35 mouse cellular contexts compared by ENCODE assay signal in the genomic region with DNA sequence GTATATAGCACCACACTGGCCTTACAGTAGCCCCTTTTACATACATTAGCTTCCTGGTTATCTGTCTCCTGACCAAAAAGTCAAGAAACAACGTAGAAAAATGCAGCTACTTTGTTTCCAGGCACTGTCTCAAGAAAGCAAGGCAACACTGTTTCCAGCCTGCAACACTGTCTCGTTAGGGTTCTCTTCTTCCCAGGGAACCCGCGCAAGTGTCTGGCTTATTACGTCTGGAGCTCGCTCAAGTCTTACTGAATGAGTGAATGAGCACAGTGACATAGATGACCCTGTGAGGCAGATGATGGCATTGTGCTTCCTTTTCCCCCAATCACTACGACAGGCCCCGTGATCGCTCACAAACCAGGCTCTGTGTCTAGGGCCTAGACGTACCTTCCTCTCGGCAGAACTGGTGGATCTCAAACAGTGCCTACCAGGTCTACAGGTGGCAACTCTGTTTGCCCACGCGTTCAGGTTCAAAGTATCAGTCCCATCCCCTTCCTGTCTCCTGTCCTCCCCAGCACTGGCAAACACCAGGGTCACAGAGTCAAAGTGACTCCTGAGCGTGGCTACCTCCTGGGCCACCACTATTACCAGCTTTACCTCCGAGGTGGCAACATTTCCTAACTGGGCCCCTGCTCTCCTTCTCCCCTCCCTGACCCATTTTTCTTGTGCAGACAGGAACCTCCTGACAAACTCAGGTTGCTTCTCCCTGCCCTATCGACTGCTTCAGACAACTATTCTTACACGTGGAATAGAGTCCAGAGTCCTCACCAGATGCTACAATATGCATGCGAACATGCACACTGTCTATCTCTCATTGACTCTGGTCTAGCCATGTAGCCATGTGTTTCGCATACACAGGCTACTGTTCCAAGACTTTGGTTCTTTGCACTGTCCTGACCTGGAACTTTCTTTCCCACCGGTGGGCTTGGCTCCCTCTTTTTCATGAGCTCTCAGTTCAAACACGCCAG. TPM values are rescaled to one million over a fixed set of nuclear protein-coding genes. Genes with fewer than 3 reads are reported as not detected.
A peak's percentile ranks its signal among the peaks of the same experiment; 100 is the strongest.
DNase-seq lines count a peak whose midpoint lies in the region; ATAC-seq and TF ChIP-seq lines count a peak whose summit lies in the region.
"Had no signal": no experiment of that assay in that cellular context is flagged by ENCODE, and none has a peak within 500 bp of the region (broad histone marks: within the 10 kb centered on the region; RNA-seq: fewer than 3 reads in every experiment).

No protein-coding gene starts in this region.

- H3K79me2 ChIP-seq in liver, adult 2 months (ENCODE audit: control insufficient read depth, insufficient read depth, low read length): no peaks in the 10 kb centered on the region

- WGBS in liver, adult 2 months: 42% methylated on average over 21 of the region's 21 CpGs
- WGBS in intestine, postnatal 0 days: 67% methylated on average over 21 of the region's 21 CpGs
- 75% methylated on average over 21 of the region's 21 CpGs for WGBS in liver, embryonic 16.5 days (ENCODE audit: insufficient replicate concordance)

- H3K4me2 ChIP-seq in intestine, postnatal 0 days (replicated peaks; ENCODE audit: low read depth): no peak overlapping the region
- H3K4me2 ChIP-seq in liver, embryonic 16.5 days (ENCODE audit: low read depth, low read length): no peak overlapping the region
- H3K4me2 ChIP-seq: embryonic facial prominence, embryonic 15.5 days; forebrain, embryonic 12.5 days; heart, embryonic 11.5 days; hindbrain, embryonic 14.5 days; limb, embryonic 13.5 days; midbrain, embryonic 15.5 days; neural tube, embryonic 15.5 days had no signal

- peaks cover 18% of the 10 kb centered on the region for H3K4me1 ChIP-seq in liver, adult 2 months (ENCODE audit: control insufficient read depth, insufficient read depth, low read length)
- H3K4me1 ChIP-seq in intestine, postnatal 0 days (replicated peaks; ENCODE audit: control insufficient read depth, insufficient read depth, low read length): 0 out of 2 replicates have a peak, but pooled peaks cover 7% of the 10 kb centered on the region
- peaks cover 30% of the 10 kb centered on the region for H3K4me1 ChIP-seq in liver, embryonic 16.5 days (ENCODE audit: control insufficient read depth, low read depth, low read length)

- no peak for TF ChIP-seq POLR2A in liver, adult 2 months (IDR thresholded peaks at IDR 0.05; ENCODE audit: extremely low read depth, insufficient read depth, low read length)

- no peaks in the 10 kb centered on the region for H3K9me3 ChIP-seq in intestine, postnatal 0 days (ENCODE audit: control insufficient read depth)
- H3K9me3 ChIP-seq in liver, embryonic 16.5 days (replicated peaks; ENCODE audit: control insufficient read depth, low read length): no peaks in the 10 kb centered on the region
- H3K9me3 ChIP-seq: embryonic facial prominence, embryonic 10.5 days; embryonic facial prominence, embryonic 15.5 days; forebrain, embryonic 12.5 days; limb, embryonic 13.5 days; midbrain, embryonic 10.5 days; midbrain, embryonic 15.5 days; neural tube, embryonic 15.5 days had no signal

- no peaks in the 10 kb centered on the region for H3K36me3 ChIP-seq in liver, adult 2 months (ENCODE audit: control insufficient read depth, insufficient read depth, low read length)
- no peaks in the 10 kb centered on the region for H3K36me3 ChIP-seq in intestine, postnatal 0 days (ENCODE audit: control insufficient read depth, insufficient read depth)
- no peaks in the 10 kb centered on the region for H3K36me3 ChIP-seq in liver, embryonic 16.5 days (ENCODE audit: control insufficient read depth, insufficient read depth)
- H3K36me3 ChIP-seq: embryonic facial prominence, embryonic 10.5 days; embryonic facial prominence, embryonic 15.5 days; forebrain, embryonic 12.5 days; limb, embryonic 13.5 days; midbrain, embryonic 10.5 days; midbrain, embryonic 15.5 days; neural tube, embryonic 15.5 days had no signal

- H3K4me3 ChIP-seq in liver, adult 2 months (ENCODE audit: insufficient read depth, low read depth, low read length): no peak overlapping the region
- H3K4me3 ChIP-seq in intestine, postnatal 0 days (ENCODE audit: low read depth, low read length): no peak overlapping the region
- H3K4me3 ChIP-seq in liver, embryonic 16.5 days (ENCODE audit: low read depth, low read length): no peak overlapping the region
- H3K4me3 ChIP-seq: embryonic facial prominence, embryonic 10.5 days; embryonic facial prominence, embryonic 15.5 days; forebrain, embryonic 12.5 days; limb, embryonic 13.5 days; midbrain, embryonic 10.5 days; midbrain, embryonic 15.5 days; neural tube, embryonic 15.5 days had no signal

- H3K9ac ChIP-seq in liver, adult 2 months (ENCODE audit: low read depth, low read length): peak overlapping the region; percentile 11
- H3K9ac ChIP-seq in intestine, postnatal 0 days (ENCODE audit: low read depth, low read length): no peak overlapping the region
- no peak overlapping the region for H3K9ac ChIP-seq in liver, embryonic 16.5 days (ENCODE audit: low read depth, low read length)
- H3K9ac ChIP-seq: embryonic facial prominence, embryonic 15.5 days; forebrain, embryonic 12.5 days; hindbrain, embryonic 14.5 days; limb, embryonic 13.5 days; midbrain, embryonic 15.5 days; neural tube, embryonic 15.5 days had no signal

- peak; percentile 93 for DNase-seq in liver, adult 2 months (ENCODE audit: extremely low read depth, low read depth, low spot score)
- no peak for DNase-seq in liver
- DNase-seq in yolk sac, embryonic 10.5 days (ENCODE audit: low spot score): peak; percentile 29
- no peak for DNase-seq in layer of hippocampus, adult 11-12 months (ENCODE audit: low spot score)
- DNase-seq in MN1 (ENCODE audit: low spot score): no peak
- DNase-seq: cerebellum, adult 8-10 months; cerebellum, postnatal 25 days; gastrocnemius, postnatal 14 days; kidney, adult 2 months; kidney, postnatal 36 days; lung, adult 2 months; right cerebral cortex, adult 18-20 months; thymus, adult 2 months; thymus, postnatal 36 days had no signal

- no peaks in the 10 kb centered on the region for H3K27me3 ChIP-seq in liver, adult 2 months (ENCODE audit: control insufficient read depth, insufficient read depth, low read length)
- H3K27me3 ChIP-seq in intestine, postnatal 0 days (replicated peaks; ENCODE audit: control insufficient read depth, insufficient read depth, low read length): no peaks in the 10 kb centered on the region
- no peaks in the 10 kb centered on the region for H3K27me3 ChIP-seq in liver, embryonic 16.5 days (ENCODE audit: control insufficient read depth, insufficient read depth, low read depth, low read length)
- H3K27me3 ChIP-seq: embryonic facial prominence, embryonic 15.5 days; forebrain, embryonic 12.5 days; limb, embryonic 13.5 days; midbrain, embryonic 15.5 days; neural tube, embryonic 15.5 days had no signal

- H3K27ac ChIP-seq in liver, adult 2 months (replicated peaks; ENCODE audit: insufficient read depth, low read depth, low read length): peak overlapping the region; percentile 92
- H3K27ac ChIP-seq in intestine, postnatal 0 days (ENCODE audit: low read depth, low read length): peak overlapping the region; percentile 94
- H3K27ac ChIP-seq in liver, embryonic 16.5 days (ENCODE audit: low read length): peak overlapping the region; percentile 59
- H3K27ac ChIP-seq: embryonic facial prominence, embryonic 10.5 days; embryonic facial prominence, embryonic 15.5 days; forebrain, embryonic 12.5 days; hindbrain, embryonic 14.5 days; limb, embryonic 13.5 days; midbrain, embryonic 15.5 days; neural tube, embryonic 15.5 days had no signal

- TF ChIP-seq CTCF in liver, adult 2 months (IDR thresholded peaks at IDR 0.05; ENCODE audit: low read depth, low read length): no peak
- no peak for TF ChIP-seq CTCF in intestine, postnatal 0 days (IDR thresholded peaks at IDR 0.05; ENCODE audit: low read depth)

- peak; percentile 64 for ATAC-seq in intestine, postnatal 0 days
- peak; percentile 27; the same call in 1 of the 2 replicates for ATAC-seq in liver, embryonic 16.5 days (ENCODE audit: low read depth)
- ATAC-seq: midbrain, embryonic 15.5 days had no signal

RNA-seq across cellular contexts. Expression of a gene that starts 8.4 kb away (rescaled TPM):
- 0.67 TPM in 1 of 2 replicates, not detected in the other for total RNA-seq in liver, adult 2 months (2014; rRNA removed)
- polyA plus RNA-seq in liver, adult 2 months (2012; rRNA removed): 0.16 and 0.49 TPM in 2 replicates
- polyA plus RNA-seq in intestine, postnatal 0 days (2015; fragmentation: Nextera tagmentation; extraction: Ambion mirVana): 92.5 and 139 TPM in 2 replicates
- polyA plus RNA-seq in liver, embryonic 16.5 days (2015; fragmentation: Nextera tagmentation; extraction: Ambion mirVana): 0.16 and 0.96 TPM in 2 replicates
- total RNA-seq: adrenal gland, adult 18-20 months; adrenal gland, postnatal 4 days; gastrocnemius, postnatal 14 days; granulocyte monocyte progenitor cell, adult 5-6 weeks; layer of hippocampus, adult 8-10 months; layer of hippocampus, postnatal 25 days; left cerebral cortex, adult 8-10 months; left cerebral cortex, postnatal 36 days; megakaryocyte progenitor cell, adult 5-6 weeks had no signal
- polyA plus RNA-seq: embryonic facial prominence, embryonic 15.5 days; forebrain, embryonic 12.5 days; heart, embryonic 11.5 days; hindbrain, embryonic 14.5 days; kidney, adult 2 months; kidney, embryonic 16.5 days; lung, adult 2 months; midbrain, embryonic 10.5 days; neural tube, embryonic 15.5 days; spleen, adult 2 months; thymus, adult 2 months had no signal

RNA-seq across cellular contexts. Expression of a gene that starts 27.4 kb away (rescaled TPM):
- total RNA-seq in liver, adult 2 months (2014; rRNA removed): under 0.01 TPM in 1 of 2 replicates, not detected in the other
- 0.04 TPM in 1 of 2 replicates, not detected in the other for polyA plus RNA-seq in liver, adult 2 months (2012; rRNA removed)
- polyA plus RNA-seq in intestine, postnatal 0 days (2015; fragmentation: Nextera tagmentation; extraction: Ambion mirVana): 0.50 and 0.66 TPM in 2 replicates
- polyA plus RNA-seq in liver, embryonic 16.5 days (2015; fragmentation: Nextera tagmentation; extraction: Ambion mirVana): 0.09 and 0.14 TPM in 2 replicates
- total RNA-seq: granulocyte monocyte progenitor cell, adult 5-6 weeks had no signal

RNA-seq across cellular contexts. Expression of a gene that starts 48.5 kb away (rescaled TPM):
- 17.9 and 20.1 TPM in 2 replicates for total RNA-seq in liver, adult 2 months (2014; rRNA removed)
- 2.5 and 4.6 TPM in 2 replicates for polyA plus RNA-seq in liver, adult 2 months (2012; rRNA removed)
- polyA plus RNA-seq in intestine, postnatal 0 days (2015; fragmentation: Nextera tagmentation; extraction: Ambion mirVana): 52.4 and 60.1 TPM in 2 replicates
- polyA plus RNA-seq in liver, embryonic 16.5 days (2015; fragmentation: Nextera tagmentation; extraction: Ambion mirVana): 34.8 and 40.6 TPM in 2 replicates

RNA-seq across cellular contexts. Expression of a gene that starts 54.6 kb away (rescaled TPM):
- total RNA-seq in liver, adult 2 months (2014; rRNA removed): 28.0 and 30.0 TPM in 2 replicates
- polyA plus RNA-seq in liver, adult 2 months (2012; rRNA removed): 47.6 and 56.5 TPM in 2 replicates
- polyA plus RNA-seq in intestine, postnatal 0 days (2015; fragmentation: Nextera tagmentation; extraction: Ambion mirVana): 18.0 and 19.6 TPM in 2 replicates
- 2.9 and 3.5 TPM in 2 replicates for polyA plus RNA-seq in liver, embryonic 16.5 days (2015; fragmentation: Nextera tagmentation; extraction: Ambion mirVana)

Comparison
In these comparisons a context has a peak if more than half of its experiments do, and no peak if none do; other contexts are left out.
1. DNase-seq: peak in liver, adult 2 months (single experiment) and yolk sac, embryonic 10.5 days (single experiment); none in liver (single experiment), layer of hippocampus, adult 11-12 months (single experiment) and MN1 (single experiment).
2. RNA of a gene that starts 8.4 kb away (polyA plus RNA-seq): 92.5 to 139 TPM in intestine, postnatal 0 days; 0.16 to 0.96 TPM in liver, embryonic 16.5 days and 0.16 to 0.49 TPM in liver, adult 2 months; every median in the first group is over 10 times any median in the second.
3. Peak in every context shown above with its lines, with median percentiles within 50 percentile points of each other: H3K27ac ChIP-seq.